Mouse (Mus musculus): ENCODE results near the gene Rapsn. TPM values are rescaled to one million over a fixed set of nuclear protein-coding genes. Genes with fewer than 3 reads are reported as not detected.
"Not testable (repeated sequence)": the region's sequence is repeated elsewhere in the genome, so short reads cannot be mapped to it uniquely, and the experiment has no call there.

Gene Rapsn
- 3.9 and 5.0 TPM in 2 replicates for total RNA-seq (2017)

DNA sequence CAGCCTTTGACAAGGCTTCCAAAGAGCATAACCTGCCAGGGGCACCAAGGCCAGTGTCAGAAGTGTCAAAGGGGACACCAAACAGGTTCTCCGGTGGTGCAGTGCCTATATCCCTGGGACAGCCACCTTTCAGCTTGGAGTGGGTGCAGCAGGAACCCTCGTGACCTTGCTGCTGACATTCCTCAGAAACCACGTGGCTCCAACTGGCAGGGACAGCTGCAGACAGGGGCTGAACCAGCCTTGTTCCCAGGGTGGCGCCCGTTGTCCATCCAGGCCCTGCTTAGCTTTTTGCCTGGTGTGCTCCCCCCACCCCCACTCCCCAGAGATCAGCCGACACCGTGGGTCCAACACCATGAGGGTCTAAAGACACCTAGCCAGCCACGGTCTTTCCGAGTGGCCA lies at the start of gene Rapsn:
TSS of gene Rapsn (plus strand) at position 236 of the 400 bp plus-strand sequence.
- no peak for ATAC-seq (replicated peaks; ENCODE audit: low read depth, poor library complexity, severe bottlenecking)

DNA sequence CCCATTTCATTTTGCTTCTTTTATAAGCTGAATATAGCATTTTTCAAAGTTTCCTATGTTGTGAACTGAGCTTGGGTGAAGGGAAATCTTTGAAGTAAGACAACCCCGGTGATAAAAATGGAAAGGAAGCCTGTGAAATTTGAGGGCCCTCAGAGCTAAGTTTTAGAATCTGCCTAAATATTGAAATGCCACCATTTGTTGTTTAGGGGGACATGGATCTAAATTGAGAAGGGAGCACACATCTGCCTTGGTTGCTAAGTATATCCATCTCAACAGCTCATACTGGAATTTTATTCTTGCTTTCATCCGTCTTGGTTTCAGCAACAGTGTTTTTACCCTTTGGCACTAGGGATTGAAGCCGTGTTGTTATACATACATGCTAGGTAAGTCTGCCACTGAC lies 49.4 kb upstream of the Rapsn start:
- no peak for ATAC-seq (replicated peaks; ENCODE audit: low read depth, poor library complexity, severe bottlenecking)

DNA sequence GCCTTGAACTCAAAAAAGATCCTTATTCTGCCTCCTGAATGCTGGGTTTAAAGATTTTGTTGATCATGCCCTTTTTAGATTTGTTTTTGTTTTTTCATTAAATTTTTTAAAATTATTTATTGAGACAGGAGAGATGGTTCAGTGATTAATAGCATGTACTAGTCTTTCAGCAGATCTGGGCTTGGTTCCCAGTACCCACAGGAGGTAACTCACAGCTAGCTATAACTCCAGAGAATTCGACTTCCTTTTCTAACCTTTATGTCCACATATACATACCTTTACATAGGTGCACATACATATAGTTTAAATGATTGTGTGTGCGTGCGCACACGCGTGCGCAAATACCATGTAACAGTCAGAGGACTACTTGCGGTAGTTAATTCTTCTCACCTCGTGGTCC lies 26.9 kb upstream of the Rapsn start:
- ATAC-seq (replicated peaks; ENCODE audit: low read depth, poor library complexity, severe bottlenecking): no peak

DNA sequence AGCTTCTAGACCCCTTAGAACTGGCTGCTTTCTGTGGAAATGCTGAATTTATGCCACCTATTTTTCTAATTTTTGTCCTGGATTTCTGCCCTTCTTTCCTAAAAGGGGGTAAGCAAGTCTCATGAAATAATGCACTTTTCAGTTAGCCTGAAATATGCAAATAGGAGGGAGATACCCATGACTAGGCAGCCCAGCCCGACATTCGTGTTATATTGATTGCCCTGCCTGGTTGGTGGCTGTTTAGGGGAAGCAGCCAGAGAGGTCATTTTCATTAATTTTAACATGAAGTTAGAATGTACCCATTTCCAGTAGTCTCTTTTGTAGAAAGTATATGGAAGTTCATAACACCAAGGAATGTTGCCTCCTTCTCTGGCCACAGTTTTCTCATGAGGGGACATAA lies 21.5 kb upstream of the Rapsn start:
- ATAC-seq (replicated peaks; ENCODE audit: low read depth, poor library complexity, severe bottlenecking): no peak

DNA sequence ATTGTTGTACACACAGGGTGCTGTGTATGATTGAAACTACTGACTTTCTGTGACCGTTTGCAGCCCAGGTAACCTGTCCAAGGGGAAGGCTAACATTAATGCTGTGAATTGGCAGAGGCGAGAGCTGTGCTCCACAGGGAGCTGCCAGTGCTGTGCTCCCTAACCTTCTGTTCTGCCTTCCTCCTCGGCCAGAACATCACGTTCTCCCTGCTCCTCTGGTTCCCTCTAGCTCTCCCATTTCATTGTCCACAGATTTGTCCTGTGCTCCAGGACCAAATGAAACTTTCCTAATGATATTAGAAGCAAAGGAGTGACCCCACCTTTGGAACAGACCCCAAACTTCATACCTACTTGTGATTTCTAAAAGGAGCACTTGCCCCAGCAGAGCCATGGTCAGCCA lies 20.0 kb upstream of the Rapsn start:
- no peak for ATAC-seq (replicated peaks; ENCODE audit: low read depth, poor library complexity, severe bottlenecking)

DNA sequence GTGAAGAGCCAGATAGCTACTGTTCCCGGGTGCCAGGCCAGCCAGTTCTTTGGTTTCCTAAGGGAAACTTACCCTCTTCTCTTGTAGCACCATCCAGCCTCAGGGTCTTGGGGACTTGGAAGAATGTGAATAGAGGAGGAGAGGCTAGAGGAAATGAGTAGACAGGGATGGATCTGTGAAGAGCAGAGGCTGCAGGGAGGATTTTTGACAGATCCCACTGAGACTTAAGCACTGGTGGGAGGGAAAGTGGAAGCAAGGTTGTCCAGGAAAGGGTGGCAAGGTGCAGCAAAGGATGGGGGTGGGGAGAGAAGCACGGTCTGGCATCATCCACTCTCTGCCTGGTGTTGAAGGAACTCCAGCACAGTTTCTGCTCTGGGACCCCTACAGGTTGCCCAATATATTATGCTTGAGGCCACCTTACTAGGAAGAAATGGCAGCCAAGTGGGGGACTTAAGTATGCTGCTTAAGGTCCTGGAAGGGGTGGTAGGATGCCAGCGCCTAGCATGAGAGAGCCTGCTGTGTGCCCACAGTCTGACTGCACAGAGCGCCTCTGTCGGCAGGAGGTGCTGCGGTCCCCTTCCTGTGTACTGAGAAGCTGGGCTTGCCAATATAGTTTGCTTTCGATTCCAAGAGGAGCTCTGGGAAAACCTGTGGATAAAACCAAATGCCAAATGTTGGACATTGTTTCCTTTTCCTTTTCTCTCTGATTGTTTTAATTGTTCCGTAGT lies 17.2 kb upstream of the Rapsn start:
- ATAC-seq (replicated peaks; ENCODE audit: low read depth, poor library complexity, severe bottlenecking): 0 out of 2 replicates have a peak, but pooled peaks have one; percentile 11

DNA sequence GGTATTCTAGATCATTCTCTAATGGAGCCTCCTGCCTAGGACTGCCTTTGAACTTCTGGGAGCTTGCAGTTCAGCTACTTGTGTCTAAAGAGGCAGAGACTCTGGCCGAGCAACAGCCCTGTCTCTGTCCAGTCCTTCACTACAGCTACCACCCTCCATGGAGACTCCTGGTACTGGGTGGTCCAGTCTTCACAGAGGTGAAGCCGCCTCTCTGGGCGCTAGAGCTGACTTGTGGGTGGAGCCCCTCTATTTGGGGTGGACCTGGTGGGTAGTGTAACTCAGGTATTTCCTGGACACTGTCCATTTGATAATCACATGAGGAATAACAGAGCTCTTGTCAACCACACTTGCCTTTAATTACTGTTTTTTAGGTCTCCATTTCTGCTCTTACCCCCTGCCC lies 15.5 kb upstream of the Rapsn start:
- no peak for ATAC-seq (replicated peaks; ENCODE audit: low read depth, poor library complexity, severe bottlenecking)

DNA sequence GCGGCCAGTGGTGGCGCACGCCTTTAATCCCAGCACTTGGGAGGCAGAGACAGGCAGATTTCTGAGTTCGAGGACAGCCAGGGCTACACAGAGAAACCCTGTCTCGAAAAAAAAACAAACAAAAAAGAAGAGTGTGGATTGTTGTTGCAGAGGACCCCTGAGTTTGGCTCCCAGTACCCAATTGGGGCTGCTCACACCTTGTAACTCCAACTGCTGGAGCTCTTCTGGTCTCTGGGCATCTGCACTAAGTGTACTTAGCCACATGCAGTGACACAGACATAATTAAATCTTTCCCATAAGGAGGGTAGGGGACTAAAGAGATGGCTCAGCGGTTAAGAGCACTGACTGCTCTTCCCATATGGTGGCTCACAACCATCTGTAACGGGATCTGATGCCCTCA lies 13.2 kb upstream of the Rapsn start:
- ATAC-seq (replicated peaks; ENCODE audit: low read depth, poor library complexity, severe bottlenecking): not testable (repeated sequence)

DNA sequence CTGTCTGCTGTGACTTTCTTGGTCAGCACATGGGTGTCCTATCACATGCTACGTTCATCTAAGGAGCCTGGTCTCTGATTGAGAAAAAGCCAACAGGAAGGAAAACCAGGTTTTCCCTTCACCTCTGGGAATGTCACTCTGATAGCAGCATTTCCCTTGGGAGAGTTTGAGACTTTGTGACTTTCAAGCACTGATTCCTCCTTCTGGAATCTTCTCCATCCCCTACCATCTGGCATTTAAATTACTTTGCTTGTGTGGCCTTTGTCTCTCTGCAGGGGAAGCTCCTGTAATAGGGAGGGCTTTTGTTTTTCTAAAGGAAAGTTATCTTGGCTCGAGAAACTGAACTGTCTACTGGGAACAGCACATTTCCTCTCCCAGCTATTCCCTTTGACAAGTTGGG lies 12.3 kb upstream of the Rapsn start:
- ATAC-seq (replicated peaks; ENCODE audit: low read depth, poor library complexity, severe bottlenecking): no peak

DNA sequence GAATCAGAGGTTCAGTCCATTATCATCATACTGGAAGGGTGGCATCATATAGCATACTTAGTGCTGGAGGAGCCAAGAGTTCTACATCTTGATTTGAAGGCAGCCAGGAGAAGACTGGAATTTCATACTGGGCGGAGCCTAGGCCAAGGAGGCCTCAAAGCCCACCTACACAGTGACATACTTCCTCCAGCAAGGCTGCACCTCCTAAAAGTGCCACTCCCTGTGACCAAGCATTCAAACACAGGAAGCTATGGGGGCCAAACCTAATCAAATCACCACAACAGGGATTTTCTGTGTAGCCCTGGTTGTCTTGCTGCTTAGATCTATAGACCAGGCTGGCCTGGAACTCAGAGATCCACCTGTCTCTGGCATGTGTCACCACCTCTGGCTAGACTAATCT lies 11.5 kb upstream of the Rapsn start:
- no peak for ATAC-seq (replicated peaks; ENCODE audit: low read depth, poor library complexity, severe bottlenecking)

DNA sequence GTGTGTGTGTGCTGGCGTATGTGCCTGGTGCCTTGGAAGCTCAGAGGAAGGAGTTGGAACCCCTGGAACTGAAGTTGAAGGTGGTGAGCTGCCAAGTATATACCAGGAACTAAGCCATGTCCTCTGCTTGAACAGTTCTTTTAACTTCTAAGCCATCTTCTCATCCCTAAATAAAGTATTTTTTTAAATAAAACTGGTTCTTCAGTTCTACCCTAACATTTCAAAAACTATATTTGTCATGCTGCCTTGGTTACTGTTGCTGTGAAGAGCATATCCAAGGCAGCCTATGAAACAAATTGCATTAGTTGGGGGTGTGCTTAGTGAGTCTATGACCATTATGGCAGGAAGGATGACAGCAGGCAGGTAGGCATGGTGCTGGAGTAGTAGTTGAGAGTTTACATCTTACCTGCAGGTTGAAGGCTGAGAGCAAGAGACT lies 10.3 kb upstream of the Rapsn start:
- ATAC-seq (replicated peaks; ENCODE audit: low read depth, poor library complexity, severe bottlenecking): no peak

DNA sequence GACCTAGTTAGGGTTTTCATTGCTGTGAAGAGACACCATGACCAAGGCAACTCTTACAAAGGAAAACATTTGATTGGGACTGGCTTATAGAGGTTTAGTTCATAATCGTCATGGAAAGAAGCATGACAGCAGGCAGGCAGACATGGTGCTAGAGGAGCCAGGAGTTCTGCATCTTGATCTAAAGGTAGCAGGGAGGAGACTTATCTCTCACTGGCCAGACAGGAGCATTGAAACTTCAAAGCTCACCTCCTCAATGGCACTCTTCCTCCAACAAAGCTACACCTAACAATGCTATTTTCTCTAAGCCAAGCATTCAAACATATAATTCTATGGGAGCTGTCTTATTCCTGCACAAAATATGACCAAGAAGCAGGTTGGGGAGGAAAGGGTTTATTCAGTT lies 8.9 kb upstream of the Rapsn start:
- ATAC-seq (replicated peaks; ENCODE audit: low read depth, poor library complexity, severe bottlenecking): no peak

DNA sequence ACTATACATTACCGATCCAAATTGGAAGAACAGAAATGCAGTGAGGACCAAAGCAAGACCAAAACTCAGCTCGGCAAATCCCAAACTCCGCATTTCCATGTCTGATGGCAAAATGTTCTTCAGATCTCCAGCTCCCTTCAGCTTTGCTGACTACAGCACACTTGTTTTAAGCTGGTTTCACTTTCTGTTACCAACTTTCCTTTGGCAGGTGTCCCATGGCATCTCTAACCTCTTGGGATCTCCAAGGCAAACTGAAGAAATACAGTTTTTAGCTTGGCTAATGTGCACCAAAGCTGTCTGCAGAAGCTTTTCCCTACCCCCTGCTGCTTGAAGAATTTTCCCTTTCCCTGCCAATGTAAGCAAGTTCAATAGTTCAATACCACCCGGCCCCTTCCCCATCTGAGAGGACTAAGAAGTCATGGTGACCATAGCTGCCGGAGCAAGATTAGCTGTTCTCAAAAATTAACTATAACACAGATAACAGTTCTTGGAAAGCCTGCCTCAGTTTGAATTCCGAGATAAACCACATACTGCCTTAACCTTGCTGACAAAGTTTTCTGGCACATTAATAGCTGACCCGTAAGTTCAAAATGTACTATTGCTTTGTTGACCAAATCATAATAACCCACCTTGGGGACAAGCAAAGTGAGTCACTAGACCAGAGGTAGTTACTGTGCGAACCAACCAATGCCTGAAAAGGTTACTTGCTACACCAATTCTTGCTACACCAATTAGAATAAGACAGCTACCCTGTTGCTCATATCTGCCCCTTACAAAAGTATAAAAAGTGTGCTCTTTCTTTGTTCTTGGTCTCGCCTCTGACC lies 7.8 kb upstream of the Rapsn start:
- ATAC-seq (replicated peaks; ENCODE audit: low read depth, poor library complexity, severe bottlenecking): no peak

DNA sequence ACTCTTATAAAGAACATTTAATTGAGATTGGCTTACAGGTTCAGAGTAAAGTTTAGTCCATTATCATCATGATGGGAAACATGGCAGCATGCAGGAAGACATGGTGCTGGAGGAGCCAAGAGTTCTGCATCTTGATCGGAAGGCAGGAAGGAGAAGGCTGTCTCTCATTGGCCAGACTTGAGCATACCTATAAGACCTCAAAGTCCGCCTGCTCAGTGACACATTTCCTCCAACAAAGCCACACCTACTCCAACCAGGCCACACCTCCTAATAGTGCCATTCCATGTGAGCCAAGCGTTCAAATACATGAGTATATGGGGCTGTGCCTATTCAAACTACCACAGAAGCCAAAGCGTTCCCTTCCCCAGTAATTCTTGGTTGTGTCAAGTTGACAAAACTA lies 4.2 kb upstream of the Rapsn start:
- ATAC-seq (replicated peaks; ENCODE audit: low read depth, poor library complexity, severe bottlenecking): no peak

DNA sequence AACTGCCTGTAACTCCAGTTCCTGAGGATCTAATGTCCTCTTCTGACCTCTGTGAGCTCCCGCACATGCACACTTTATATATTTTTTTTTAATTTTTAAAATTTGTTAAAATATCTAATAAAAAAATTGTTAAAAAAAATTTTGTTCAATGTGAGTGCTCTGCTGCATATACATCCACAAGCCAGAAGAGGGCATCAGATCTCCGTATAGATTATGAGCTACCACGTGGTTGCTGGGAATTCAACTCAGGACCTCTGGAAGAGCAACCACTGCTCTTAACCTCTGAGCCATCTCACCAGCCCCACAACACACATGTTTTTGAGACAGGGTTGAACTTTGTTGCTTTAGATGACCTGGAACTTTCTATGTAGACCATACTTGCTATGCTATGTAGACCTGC lies 2.4 kb upstream of the Rapsn start:
- ATAC-seq (replicated peaks; ENCODE audit: low read depth, poor library complexity, severe bottlenecking): 0 out of 2 replicates have a peak, but pooled peaks have one; percentile 58

DNA sequence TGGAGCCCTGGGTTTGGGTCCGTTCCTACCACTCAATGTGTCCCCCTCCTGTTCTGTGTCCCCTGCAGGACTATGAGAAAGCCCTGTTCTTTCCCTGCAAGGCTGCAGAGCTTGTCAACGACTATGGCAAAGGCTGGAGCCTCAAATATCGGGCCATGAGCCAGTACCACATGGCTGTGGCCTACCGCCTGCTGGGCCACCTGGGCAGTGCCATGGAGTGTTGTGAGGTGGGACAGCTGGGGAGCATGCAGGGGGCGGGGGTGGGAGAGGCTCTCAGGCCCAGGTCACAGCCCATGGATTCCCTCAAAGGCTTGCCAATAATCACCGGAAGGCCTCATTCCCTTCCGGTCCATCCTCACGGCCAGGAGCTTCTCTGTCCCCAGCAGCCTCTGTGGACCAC lies 6.4 kb downstream of the Rapsn start:
- no peak for ATAC-seq (replicated peaks; ENCODE audit: low read depth, poor library complexity, severe bottlenecking)

DNA sequence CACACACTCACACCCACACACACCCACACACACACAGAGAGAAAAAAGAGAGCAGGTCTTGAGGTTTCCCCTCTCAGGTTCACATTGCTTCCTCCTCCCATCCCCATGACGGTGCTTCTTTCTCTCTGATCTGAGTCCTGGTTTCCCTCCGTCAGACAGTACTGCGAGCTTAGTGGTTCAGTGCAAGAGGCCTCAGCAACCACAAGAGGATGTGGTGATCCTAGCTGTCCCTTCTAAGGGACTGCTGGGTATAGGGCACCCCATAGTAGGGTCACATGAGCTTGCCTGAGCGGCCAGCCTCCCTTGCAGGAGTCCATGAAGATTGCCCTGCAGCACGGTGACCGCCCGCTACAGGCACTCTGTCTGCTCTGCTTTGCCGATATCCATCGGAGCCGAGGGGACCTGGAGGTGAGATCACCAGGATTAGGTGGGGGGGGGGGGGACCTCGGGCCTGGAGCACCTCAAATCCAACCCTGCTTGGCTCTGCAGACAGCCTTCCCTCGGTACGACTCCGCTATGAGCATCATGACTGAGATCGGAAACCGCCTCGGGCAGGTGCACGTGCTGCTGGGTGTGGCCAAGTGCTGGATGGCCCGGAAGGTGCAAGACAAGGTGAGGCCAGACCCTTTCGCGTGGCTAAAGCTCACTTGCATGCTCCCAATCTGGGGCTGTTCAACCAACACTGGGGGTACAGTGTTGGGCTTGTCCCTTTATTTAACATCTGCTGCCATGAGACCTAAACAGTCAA lies 7.4 kb downstream of the Rapsn start:
- ATAC-seq (replicated peaks; ENCODE audit: low read depth, poor library complexity, severe bottlenecking): peak; percentile 99

DNA sequence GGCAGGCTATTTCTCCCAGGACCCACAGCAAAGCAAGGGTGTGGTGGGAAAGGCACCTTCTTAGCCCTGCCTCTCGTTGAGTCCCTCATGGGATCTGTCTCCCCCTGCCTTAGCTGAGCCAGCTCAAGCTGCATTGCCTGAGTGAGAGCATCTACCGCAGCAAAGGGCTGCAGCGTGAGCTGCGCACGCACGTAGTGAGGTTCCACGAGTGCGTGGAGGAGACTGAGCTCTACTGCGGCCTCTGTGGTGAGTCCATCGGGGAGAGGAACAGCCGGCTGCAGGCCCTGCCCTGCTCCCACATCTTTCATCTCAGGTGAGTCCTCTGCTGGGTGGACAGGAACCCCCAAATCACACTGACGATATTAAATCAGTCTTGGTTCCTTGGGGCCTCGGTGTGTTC lies 9.3 kb downstream of the Rapsn start:
- ATAC-seq (replicated peaks; ENCODE audit: low read depth, poor library complexity, severe bottlenecking): no peak

DNA sequence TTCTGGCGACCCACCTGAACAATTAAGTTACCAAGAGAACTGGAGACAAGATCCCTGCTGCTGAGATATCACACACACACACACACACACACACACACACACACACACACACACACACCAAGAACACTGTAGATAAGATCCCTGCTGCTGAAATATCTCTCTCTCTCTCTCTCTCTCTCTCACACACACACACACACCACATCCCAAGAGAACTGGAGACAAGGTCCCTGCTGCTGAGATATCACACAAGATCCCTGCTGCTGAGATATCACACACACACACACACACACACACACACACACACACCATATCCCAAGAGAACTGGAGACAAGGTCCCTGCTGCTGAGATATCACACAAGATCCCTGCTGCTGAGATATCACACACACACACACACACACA lies 10.4 kb downstream of the Rapsn start:
- not testable (repeated sequence) for ATAC-seq (replicated peaks; ENCODE audit: low read depth, poor library complexity, severe bottlenecking)

DNA sequence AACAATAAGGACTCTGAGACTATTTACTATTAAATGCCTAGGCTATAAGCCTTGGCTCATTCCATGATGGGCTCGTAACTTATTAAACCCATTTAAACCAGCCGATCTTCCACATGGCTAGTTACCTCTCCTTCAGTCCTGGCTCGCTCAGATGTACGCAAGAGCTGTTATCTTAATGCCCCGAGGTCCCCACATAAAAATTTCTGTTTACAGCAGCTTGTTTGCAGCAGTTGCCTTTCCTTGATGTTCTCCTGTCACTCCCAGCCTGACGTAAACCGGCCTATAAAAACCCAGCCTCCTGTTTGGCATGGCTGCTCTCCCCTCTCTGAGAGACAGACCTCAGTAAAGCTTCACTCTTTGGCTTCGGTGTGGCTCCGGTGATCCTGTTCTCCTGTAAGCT lies 11.9 kb downstream of the Rapsn start:
- no peak for ATAC-seq (replicated peaks; ENCODE audit: low read depth, poor library complexity, severe bottlenecking)

DNA sequence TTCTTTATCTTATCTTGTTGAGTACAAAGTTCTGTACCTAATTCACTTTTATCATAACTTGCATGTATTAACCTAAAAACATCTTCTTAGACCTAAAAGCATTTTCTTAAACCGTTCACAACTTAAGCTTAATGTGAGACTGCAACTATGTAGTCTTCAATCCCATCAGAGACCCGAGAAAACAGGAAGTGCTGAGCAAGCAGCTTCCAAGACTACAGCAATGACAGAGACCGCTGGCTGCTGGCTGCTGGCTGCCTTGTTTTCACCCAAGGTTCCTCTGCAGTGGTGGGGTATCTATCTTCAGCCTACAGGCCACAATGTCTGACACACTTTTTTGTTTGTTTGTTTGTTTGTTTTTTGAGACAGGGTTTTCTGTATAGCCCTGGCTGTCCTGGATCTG lies 16.5 kb downstream of the Rapsn start:
- ATAC-seq (replicated peaks; ENCODE audit: low read depth, poor library complexity, severe bottlenecking): no peak
